Mouse (Mus musculus) liver, postnatal 0 days (tissue): ENCODE data around the gene Klhl11. TPM values are rescaled to one million over a fixed set of nuclear protein-coding genes. Genes with fewer than 3 reads are reported as not detected.

ENCODE experiments used
- ATAC-seq: fragments of 200-750 bp; cut with Nextera tagmentation; 2 replicates; pipeline ENCODE4 v1.8.0; 2017; ENCODE audit warnings: mild to moderate bottlenecking, moderate library complexity
- DNase-seq: peaks from one replicate; pipeline ENCODE4 v3.0.0-alpha.2; 2016
- H3K27ac ChIP-seq: fragments of 300-500 bp; sonication (generic); 2 replicates; pipeline ENCODE4 v1.5.1; 2014; ENCODE audit warnings: antibody characterized with exemption, moderate library complexity, mild to moderate bottlenecking, low read depth
- H3K27me3 ChIP-seq: fragments of 300-500 bp; sonication (generic); 2 replicates; pipeline ENCODE4 v1.6.1; 2014; ENCODE audit warnings: low read length, control low read depth, mixed read lengths; ENCODE audit not compliant: insufficient read depth
- H3K36me3 ChIP-seq: fragments of 300-500 bp; sonication (generic); replicated peaks from 2 replicates; pipeline ENCODE4 v1.6.1; 2014; ENCODE audit warnings: mild to moderate bottlenecking, control low read depth, low read length, moderate library complexity, mixed read lengths; ENCODE audit not compliant: insufficient read depth
- H3K4me1 ChIP-seq: fragments of 300-500 bp; sonication (generic); 2 replicates; pipeline ENCODE4 v1.6.1; 2014; ENCODE audit warnings: antibody characterized with exemption, mild to moderate bottlenecking, control low read depth; ENCODE audit not compliant: insufficient read depth
- H3K4me2 ChIP-seq: fragments of 300-500 bp; sonication (generic); 2 replicates; pipeline ENCODE4 v1.6.1; 2014; ENCODE audit warnings: low read depth, mild to moderate bottlenecking, low read length, moderate library complexity, mixed read lengths
- H3K4me3 ChIP-seq: fragments of 300-500 bp; sonication (generic); 2 replicates; pipeline ENCODE4 v1.5.1; 2014; ENCODE audit warnings: low read depth, low read length
- H3K9ac ChIP-seq: fragments of 300-500 bp; sonication (generic); replicated peaks from 2 replicates; pipeline ENCODE4 v1.6.1; 2014; ENCODE audit warnings: mild to moderate bottlenecking, moderate library complexity
- H3K9me3 ChIP-seq: fragments of 300-500 bp; sonication (generic); 2 replicates; pipeline ENCODE4 v1.6.1; 2016; ENCODE audit warnings: mild to moderate bottlenecking, control low read depth, low read length, mixed read lengths
- CTCF ChIP-seq: sonication (generic); IDR thresholded peaks from 2 replicates; pipeline ENCODE4 v1.5.1; 2016; ENCODE audit warnings: antibody characterized with exemption, low read depth
- EP300 ChIP-seq: IDR thresholded peaks from 2 replicates; pipeline ENCODE4 v1.6.1; 2016; ENCODE audit warnings: antibody characterized with exemption, low read depth, mild to moderate bottlenecking
- WGBS: fragments of 180-500 bp; shearing (Covaris S2); extraction: QIAGEN DNeasy Blood & Tissue Kit; methylation state at CpG from one replicate; pipeline ENCODE4 v1.1.7; 2014; ENCODE audit not compliant: insufficient replicate concordance; 5-methylcytosine and 5-hydroxymethylcytosine counted together
- polyA plus RNA-seq: library from polyadenylated mRNA; unstranded; fragments of >200 nt; fragmentation: Nextera tagmentation; extraction: Ambion mirVana; gene quantifications from 2 replicates; pipeline ENCODE4 v1.2.1, GENCODE M21; 2015

Gene Klhl11
- polyA plus RNA-seq, 1 experiment from 2014 or later: 0.88 TPM

- no peaks in the 10 kb centered on the region for H3K4me1 ChIP-seq
- no peak overlapping the region for H3K4me2 ChIP-seq
- DNase-seq (no peak), ATAC-seq (no peak)
- WGBS: 52% methylated on average over 6 of the region's 6 CpGs
- H3K9me3 ChIP-seq: no peaks in the 10 kb centered on the region
- no peak overlapping the region for H3K4me3 ChIP-seq
- no peak overlapping the region for H3K27ac ChIP-seq
- no peaks in the 10 kb centered on the region for H3K27me3 ChIP-seq
- H3K9ac ChIP-seq: no peak overlapping the region
- TF ChIP-seq CTCF (no peak), EP300 (no peak)
- H3K36me3 ChIP-seq: peaks cover 87% of the 10 kb centered on the region
Measured at GRCm38 (mm10) chr11:100501321-100501720, 28.8 kb upstream of the Klhl11 start.

GRCm38 (mm10) chr11:100500651-100501050 lies 28.1 kb upstream of the Klhl11 start:
- Histone ChIP-seq H3K4me3 (no peak overlapping the region), H3K9ac (no peak overlapping the region), H3K4me2 (no peak overlapping the region), H3K27me3 (no peaks in the 10 kb centered on the region), H3K27ac (no peak overlapping the region), H3K9me3 (no peaks in the 10 kb centered on the region), H3K4me1 (no peaks in the 10 kb centered on the region), H3K36me3 (peaks cover 87% of the 10 kb centered on the region)
- TF ChIP-seq EP300: no peak
- no peak for TF ChIP-seq CTCF
- WGBS: 83% methylated on average over 7 of the region's 7 CpGs
- DNase-seq (no peak), ATAC-seq (no peak)

- no peak overlapping the region for H3K9ac ChIP-seq
- no peaks in the 10 kb centered on the region for H3K27me3 ChIP-seq
- TF ChIP-seq CTCF: no peak
- TF ChIP-seq EP300: no peak
- no peak for DNase-seq
- no peak overlapping the region for H3K4me3 ChIP-seq
- H3K27ac ChIP-seq: no peak overlapping the region
- 56% methylated on average over 3 of the region's 3 CpGs for WGBS
- H3K9me3 ChIP-seq: no peaks in the 10 kb centered on the region
- H3K4me1 ChIP-seq: no peaks in the 10 kb centered on the region
- no peak for ATAC-seq
- H3K4me2 ChIP-seq: no peak overlapping the region
- H3K36me3 ChIP-seq: peaks cover 87% of the 10 kb centered on the region
Measured at GRCm38 (mm10) chr11:100500241-100500640, 27.7 kb upstream of the Klhl11 start.

GRCm38 (mm10) chr11:100493771-100494170 lies 21.2 kb upstream of the Klhl11 start:
- H3K27ac ChIP-seq: no peak overlapping the region
- DNase-seq (no peak), ATAC-seq (no peak)
- TF ChIP-seq EP300 (no peak), CTCF (no peak)
- no peaks in the 10 kb centered on the region for H3K4me1 ChIP-seq
- no peak overlapping the region for H3K4me3 ChIP-seq
- no peak overlapping the region for H3K4me2 ChIP-seq
- H3K9ac ChIP-seq: no peak overlapping the region
- H3K27me3 ChIP-seq: no peaks in the 10 kb centered on the region
- H3K36me3 ChIP-seq: peaks cover 74% of the 10 kb centered on the region
- H3K9me3 ChIP-seq: no peaks in the 10 kb centered on the region
- WGBS: 87% methylated on average over 12 of the region's 12 CpGs

DNA sequence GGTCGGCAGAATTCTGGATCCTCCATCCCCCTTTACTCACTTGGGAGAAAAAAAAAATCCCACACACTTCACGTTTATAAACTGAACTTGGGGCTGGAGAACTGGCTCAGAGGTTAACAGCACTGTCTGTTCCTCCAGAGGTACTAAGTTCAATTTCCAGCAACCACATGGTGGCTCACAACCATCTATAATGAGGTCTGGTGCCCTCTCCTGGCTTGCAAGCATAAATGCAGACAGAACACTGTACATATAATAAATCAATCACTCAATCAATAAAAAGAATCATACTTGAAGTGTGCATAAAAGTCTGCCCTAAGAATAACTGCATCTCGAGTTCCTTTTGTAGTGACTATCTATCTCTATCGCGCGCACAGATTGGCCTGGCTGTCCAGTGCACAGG lies 18.4 kb upstream of the Klhl11 start:
- DNase-seq (no peak), ATAC-seq (no peak)
- WGBS: 80% methylated on average over 6 of the region's 6 CpGs
- no peak overlapping the region for H3K27ac ChIP-seq
- no peak overlapping the region for H3K4me2 ChIP-seq
- H3K9me3 ChIP-seq: no peaks in the 10 kb centered on the region
- no peaks in the 10 kb centered on the region for H3K4me1 ChIP-seq
- no peak overlapping the region for H3K9ac ChIP-seq
- H3K4me3 ChIP-seq: no peak overlapping the region
- peaks cover 62% of the 10 kb centered on the region for H3K36me3 ChIP-seq
- TF ChIP-seq EP300 (no peak), CTCF (peak; percentile 57)
- H3K27me3 ChIP-seq: no peaks in the 10 kb centered on the region

DNA sequence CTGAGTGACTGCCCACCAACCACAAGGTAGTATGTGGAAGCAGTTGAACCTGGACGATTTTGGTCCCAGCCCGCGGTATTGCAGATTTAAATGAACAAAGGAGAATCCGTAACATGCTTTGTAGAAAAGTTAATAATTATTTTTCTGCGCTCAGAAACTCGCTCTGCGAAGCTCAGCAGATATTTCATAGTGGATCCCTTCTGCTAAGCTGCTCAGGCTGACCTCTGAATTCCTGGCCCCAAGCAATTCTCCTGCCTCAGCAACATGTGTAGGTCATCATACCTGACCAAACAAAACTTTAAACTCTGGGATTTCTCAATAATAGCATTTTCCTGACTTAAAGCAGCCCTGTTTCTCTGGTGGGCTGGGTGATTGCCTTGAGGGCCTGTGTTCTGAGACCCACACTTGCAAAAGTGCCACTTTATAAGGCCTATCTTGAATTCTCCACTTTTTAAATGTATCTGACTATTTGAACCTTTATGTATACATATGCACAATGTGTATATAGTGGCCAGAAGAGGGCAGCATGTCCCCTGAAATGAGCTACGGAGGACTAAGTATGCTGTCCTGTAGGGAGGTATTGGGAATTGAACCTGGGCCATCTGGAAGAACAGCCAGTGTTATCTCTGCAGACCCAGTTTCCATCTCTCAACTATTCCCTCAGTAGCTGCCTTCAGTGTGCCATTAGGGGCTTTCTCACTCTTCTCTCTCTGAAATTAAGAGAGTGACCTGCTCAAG lies 13.4 kb upstream of the Klhl11 start:
- WGBS: 77% methylated on average over 8 of the region's 8 CpGs
- Histone ChIP-seq H3K4me2 (no peak overlapping the region), H3K9me3 (no peaks in the 10 kb centered on the region), H3K36me3 (peaks cover 68% of the 10 kb centered on the region), H3K4me1 (no peaks in the 10 kb centered on the region), H3K27me3 (no peaks in the 10 kb centered on the region), H3K27ac (no peak overlapping the region), H3K4me3 (no peak overlapping the region), H3K9ac (no peak overlapping the region)
- TF ChIP-seq CTCF: peak; percentile 73
- no peak for TF ChIP-seq EP300
- ATAC-seq (no peak), DNase-seq (no peak)

DNA sequence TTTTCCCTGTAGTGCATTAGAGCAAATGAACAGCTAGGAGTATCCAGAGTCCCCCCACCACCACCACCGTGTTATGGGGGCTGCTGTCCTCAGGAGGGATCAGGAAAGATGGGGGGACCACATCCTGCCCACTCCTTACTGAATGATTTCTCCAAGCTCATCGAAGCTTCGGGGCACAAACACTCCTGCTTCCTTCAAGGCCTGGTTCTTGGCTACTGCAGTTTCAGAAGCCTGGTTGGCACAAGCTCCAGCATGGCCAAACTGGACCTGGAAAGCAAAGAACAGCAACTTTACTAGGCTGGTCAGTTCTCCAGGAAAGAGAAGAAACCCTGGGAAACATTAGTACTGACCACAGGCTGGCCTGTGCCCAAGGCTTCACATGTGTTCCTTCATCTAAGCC lies 11.9 kb upstream of the Klhl11 start:
- peaks cover 69% of the 10 kb centered on the region for H3K36me3 ChIP-seq
- no peak for DNase-seq

More for the DNA sequence above, 11.9 kb upstream of the Klhl11 start:
- Histone ChIP-seq H3K4me1 (no peaks in the 10 kb centered on the region), H3K4me3 (no peak overlapping the region), H3K9me3 (no peaks in the 10 kb centered on the region), H3K4me2 (no peak overlapping the region), H3K9ac (no peak overlapping the region), H3K27me3 (no peaks in the 10 kb centered on the region), H3K27ac (no peak overlapping the region)
- no peak for ATAC-seq
- 91% methylated on average over 3 of the region's 3 CpGs for WGBS
- TF ChIP-seq CTCF: no peak
- TF ChIP-seq EP300: no peak
